Mouse (Mus musculus) heart, embryonic 12.5 days (tissue): ENCODE measurements around the gene Zfp27. TPM values are rescaled to one million over a fixed set of nuclear protein-coding genes. Genes with fewer than 3 reads are reported as not detected.
"Not testable (repeated sequence)": the region's sequence is repeated elsewhere in the genome, so short reads cannot be mapped to it uniquely, and the experiment has no call there.

Source experiments
- ATAC-seq: fragments of 200-750 bp; cut with Nextera tagmentation; 2 replicates; pipeline ENCODE4 v1.8.0; 2017; ENCODE audit warnings: moderate TSS enrichment, moderate library complexity; ENCODE audit not compliant: insufficient number of reproducible peaks, low FRiP score
- H3K27ac ChIP-seq: fragments of 300-500 bp; sonication (generic); 2 replicates; pipeline ENCODE4 v1.5.1; 2016; ENCODE audit warnings: mild to moderate bottlenecking, moderate library complexity; ENCODE audit not compliant: poor library complexity, severe bottlenecking
- H3K27me3 ChIP-seq: fragments of 300-500 bp; sonication (generic); replicated peaks from 2 replicates; pipeline ENCODE4 v1.6.1; 2016; ENCODE audit warnings: mild to moderate bottlenecking, moderate library complexity
- H3K36me3 ChIP-seq: fragments of 300-500 bp; sonication (generic); 2 replicates; pipeline ENCODE4 v1.6.1; 2016; ENCODE audit warnings: mild to moderate bottlenecking, moderate library complexity
- H3K4me1 ChIP-seq: fragments of 300-500 bp; sonication (generic); replicated peaks from 2 replicates; pipeline ENCODE4 v1.6.1; 2016; ENCODE audit warnings: mild to moderate bottlenecking
- H3K4me2 ChIP-seq: fragments of 300-500 bp; sonication (generic); 2 replicates; pipeline ENCODE4 v1.6.1; 2016; ENCODE audit warnings: mild to moderate bottlenecking, moderate library complexity
- H3K4me3 ChIP-seq: fragments of 300-500 bp; sonication (generic); 2 replicates; pipeline ENCODE4 v1.5.1; 2016; ENCODE audit warnings: mild to moderate bottlenecking
- H3K9ac ChIP-seq: fragments of 300-500 bp; sonication (generic); 2 replicates; pipeline ENCODE4 v1.6.1; 2016; ENCODE audit warnings: mild to moderate bottlenecking, moderate library complexity
- H3K9me3 ChIP-seq: fragments of 300-500 bp; sonication (generic); replicated peaks from 2 replicates; pipeline ENCODE4 v1.6.1; 2016; ENCODE audit warnings: mild to moderate bottlenecking, moderate library complexity
- WGBS: fragments of 180-500 bp; shearing (Covaris S2); methylation state at CpG from one replicate; pipeline ENCODE4 v1.1.7; 2016; 5-methylcytosine and 5-hydroxymethylcytosine counted together
- polyA plus RNA-seq: library from polyadenylated mRNA; unstranded; fragments of >200 nt; fragmentation: Nextera tagmentation; extraction: Ambion mirVana; gene quantifications from 2 replicates; pipeline ENCODE4 v1.2.1, GENCODE M21; 2016

Zfp27 gene
- polyA plus RNA-seq, 1 experiment from 2014 or later: 9.1 TPM

DNA sequence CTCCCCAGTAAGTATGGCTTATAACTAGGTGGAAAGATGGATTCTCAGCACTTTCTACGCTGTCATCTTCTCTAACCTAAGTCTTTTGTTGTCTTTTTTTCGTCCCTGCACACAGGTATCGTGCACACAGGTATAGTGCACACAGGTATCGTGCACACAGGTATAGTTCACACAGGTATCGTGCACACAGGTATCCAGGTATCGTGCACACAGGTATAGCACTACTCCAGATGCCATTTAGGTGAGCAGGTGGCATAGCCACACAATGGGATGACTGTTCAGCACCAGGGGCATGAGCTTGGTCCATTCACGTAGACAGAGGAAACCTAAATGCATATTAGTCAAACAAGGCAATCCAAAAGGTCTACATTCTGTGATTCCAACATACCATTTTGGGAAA lies 15.9 kb downstream of the Zfp27 start:
- Histone ChIP-seq H3K27me3 (no peaks in the 10 kb centered on the region), H3K9me3 (peaks cover 75% of the 10 kb centered on the region), H3K9ac (no peak overlapping the region), H3K27ac (no peak overlapping the region), H3K4me3 (no peak overlapping the region), H3K4me1 (no peaks in the 10 kb centered on the region), H3K4me2 (no peak overlapping the region), H3K36me3 (peaks cover 53% of the 10 kb centered on the region)
- WGBS: 92% methylated on average over 7 of the region's 7 CpGs
- ATAC-seq: no peak

DNA sequence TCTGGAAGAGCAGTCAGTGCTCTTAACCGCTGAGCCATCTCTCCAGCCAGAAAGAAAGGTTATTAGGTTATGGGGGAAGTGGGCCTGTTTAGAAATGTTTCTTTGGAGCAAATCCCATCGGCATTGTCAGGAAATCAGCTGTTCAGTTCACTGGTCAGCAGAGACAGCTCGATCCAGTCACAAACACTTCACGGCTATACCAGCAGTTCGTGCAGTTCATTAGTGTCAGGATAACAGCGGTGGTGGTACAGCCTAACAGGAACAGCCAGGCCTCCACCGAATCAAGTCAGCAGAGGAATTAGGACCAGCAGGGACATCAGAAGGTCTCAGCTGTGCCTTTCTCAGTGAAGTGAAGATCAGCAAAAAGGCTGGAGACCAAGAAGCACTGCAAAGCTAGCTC lies 25.5 kb downstream of the Zfp27 start:
- peaks cover 40% of the 10 kb centered on the region for H3K9me3 ChIP-seq
- H3K4me2 ChIP-seq: no peak overlapping the region
- H3K36me3 ChIP-seq: peaks cover 16% of the 10 kb centered on the region
- no peak overlapping the region for H3K4me3 ChIP-seq
- H3K4me1 ChIP-seq: no peaks in the 10 kb centered on the region
- no peak for ATAC-seq
- no peaks in the 10 kb centered on the region for H3K27me3 ChIP-seq
- 82% methylated on average over 7 of the region's 7 CpGs for WGBS
- no peak overlapping the region for H3K27ac ChIP-seq
- no peak overlapping the region for H3K9ac ChIP-seq

DNA sequence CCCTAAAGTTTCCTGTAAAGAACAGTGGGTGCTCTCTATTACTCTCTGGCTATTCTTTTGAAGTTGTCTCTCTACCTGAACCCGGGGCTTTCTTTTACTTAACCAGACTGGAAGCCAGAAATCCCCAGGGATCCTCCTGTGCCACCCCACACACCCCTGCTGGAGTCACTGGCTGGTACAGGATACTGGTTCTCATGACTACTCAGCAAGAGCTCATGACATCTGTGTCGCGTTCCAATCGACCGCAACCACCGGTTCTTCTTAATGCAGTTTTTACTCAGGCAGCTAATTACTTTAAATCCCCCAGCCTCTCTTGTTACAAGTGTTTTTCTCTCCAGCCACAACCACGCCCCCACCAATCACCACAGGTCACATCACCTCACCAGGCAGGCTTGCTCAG lies 26.3 kb downstream of the Zfp27 start:
- peaks cover 40% of the 10 kb centered on the region for H3K9me3 ChIP-seq
- no peak overlapping the region for H3K4me3 ChIP-seq
- 79% methylated on average over 7 of the region's 7 CpGs for WGBS
- no peak overlapping the region for H3K4me2 ChIP-seq
- no peaks in the 10 kb centered on the region for H3K4me1 ChIP-seq
- no peak overlapping the region for H3K27ac ChIP-seq
- H3K36me3 ChIP-seq: peaks cover 24% of the 10 kb centered on the region
- no peaks in the 10 kb centered on the region for H3K27me3 ChIP-seq
- no peak for ATAC-seq
- no peak overlapping the region for H3K9ac ChIP-seq

DNA sequence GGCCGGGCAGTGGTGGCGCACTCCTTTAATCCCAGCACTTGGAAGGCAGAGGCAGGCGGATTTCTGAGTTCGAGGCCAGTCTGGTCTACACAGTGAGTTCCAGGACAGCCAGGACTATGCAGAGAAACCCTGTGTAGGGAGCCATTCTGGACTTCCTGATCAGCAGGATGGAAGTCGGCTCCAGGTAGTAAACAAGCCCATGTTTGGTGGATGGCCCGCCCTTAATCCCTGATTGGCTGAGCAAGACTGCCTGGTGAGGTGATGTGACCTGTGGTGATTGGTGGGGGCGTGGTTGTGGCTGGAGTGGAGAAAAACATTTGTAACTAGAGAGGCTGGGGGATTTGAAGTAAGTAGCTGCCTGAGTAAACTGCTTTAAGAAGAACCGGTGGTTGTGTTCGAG lies 28.8 kb downstream of the Zfp27 start:
- H3K4me2 ChIP-seq, H3K4me1 ChIP-seq, H3K27ac ChIP-seq, ATAC-seq, H3K4me3 ChIP-seq, H3K27me3 ChIP-seq, H3K9ac ChIP-seq: not testable (repeated sequence)
- WGBS: 83% methylated on average over 9 of the region's 9 CpGs
- H3K9me3 ChIP-seq: peaks cover 33% of the 10 kb centered on the region
- H3K36me3 ChIP-seq: peaks cover 39% of the 10 kb centered on the region

DNA sequence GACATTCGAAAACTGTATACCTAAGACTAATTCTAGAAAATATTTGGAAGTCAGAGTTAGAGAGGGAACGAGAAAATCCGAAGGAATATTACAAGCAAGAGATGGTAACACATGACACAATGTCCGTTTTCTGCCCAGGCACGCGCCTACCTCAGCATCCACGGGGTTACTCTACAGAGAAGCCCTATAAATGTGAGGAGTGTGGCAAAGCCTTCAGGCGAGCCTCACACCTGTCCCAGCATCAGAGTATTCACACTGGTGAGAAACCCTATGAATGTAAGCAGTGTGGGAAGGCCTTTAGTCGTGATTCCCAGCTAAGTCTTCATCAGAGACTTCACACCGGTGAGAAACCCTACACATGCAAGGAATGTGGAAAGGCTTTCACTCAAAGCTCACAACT lies 32.1 kb downstream of the Zfp27 start:
- no peak for ATAC-seq
- no peaks in the 10 kb centered on the region for H3K27me3 ChIP-seq
- no peak overlapping the region for H3K27ac ChIP-seq
- peaks cover 49% of the 10 kb centered on the region for H3K9me3 ChIP-seq
- H3K36me3 ChIP-seq: peaks cover 48% of the 10 kb centered on the region
- no peak overlapping the region for H3K4me3 ChIP-seq
- 87% methylated on average over 10 of the region's 10 CpGs for WGBS
- no peaks in the 10 kb centered on the region for H3K4me1 ChIP-seq
- H3K9ac ChIP-seq: no peak overlapping the region
- H3K4me2 ChIP-seq: no peak overlapping the region

DNA sequence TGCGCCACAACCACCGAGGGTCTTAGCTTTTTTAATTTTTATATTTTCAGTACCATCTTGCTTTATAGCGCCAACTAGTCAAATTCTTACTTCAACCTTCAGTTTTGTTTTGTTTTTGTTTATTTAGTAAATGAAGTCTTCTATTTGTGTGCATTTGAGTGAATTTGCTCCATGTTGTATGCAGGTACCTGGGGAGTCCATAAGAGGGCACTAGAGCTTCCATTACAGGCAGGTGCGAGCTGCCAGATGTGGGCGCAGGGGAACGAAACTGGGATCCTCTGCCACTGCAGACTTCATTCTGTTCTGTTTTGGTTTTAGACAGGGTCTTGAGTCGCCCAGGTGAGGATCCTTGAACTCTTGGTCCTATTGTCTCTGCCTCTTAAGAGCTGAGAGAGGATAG lies 44.7 kb downstream of the Zfp27 start:
- H3K36me3 ChIP-seq: peaks cover 7% of the 10 kb centered on the region; the same call in 1 of the 2 replicates
- WGBS: 88% methylated on average over 7 of the region's 7 CpGs
- H3K9ac ChIP-seq: no peak overlapping the region
- H3K9me3 ChIP-seq: peaks cover 6% of the 10 kb centered on the region; the same call in 1 of the 2 replicates
- H3K4me3 ChIP-seq: no peak overlapping the region
- H3K4me2 ChIP-seq: no peak overlapping the region
- no peaks in the 10 kb centered on the region for H3K27me3 ChIP-seq
- no peak overlapping the region for H3K27ac ChIP-seq
- peaks cover 6% of the 10 kb centered on the region for H3K4me1 ChIP-seq
- no peak for ATAC-seq

DNA sequence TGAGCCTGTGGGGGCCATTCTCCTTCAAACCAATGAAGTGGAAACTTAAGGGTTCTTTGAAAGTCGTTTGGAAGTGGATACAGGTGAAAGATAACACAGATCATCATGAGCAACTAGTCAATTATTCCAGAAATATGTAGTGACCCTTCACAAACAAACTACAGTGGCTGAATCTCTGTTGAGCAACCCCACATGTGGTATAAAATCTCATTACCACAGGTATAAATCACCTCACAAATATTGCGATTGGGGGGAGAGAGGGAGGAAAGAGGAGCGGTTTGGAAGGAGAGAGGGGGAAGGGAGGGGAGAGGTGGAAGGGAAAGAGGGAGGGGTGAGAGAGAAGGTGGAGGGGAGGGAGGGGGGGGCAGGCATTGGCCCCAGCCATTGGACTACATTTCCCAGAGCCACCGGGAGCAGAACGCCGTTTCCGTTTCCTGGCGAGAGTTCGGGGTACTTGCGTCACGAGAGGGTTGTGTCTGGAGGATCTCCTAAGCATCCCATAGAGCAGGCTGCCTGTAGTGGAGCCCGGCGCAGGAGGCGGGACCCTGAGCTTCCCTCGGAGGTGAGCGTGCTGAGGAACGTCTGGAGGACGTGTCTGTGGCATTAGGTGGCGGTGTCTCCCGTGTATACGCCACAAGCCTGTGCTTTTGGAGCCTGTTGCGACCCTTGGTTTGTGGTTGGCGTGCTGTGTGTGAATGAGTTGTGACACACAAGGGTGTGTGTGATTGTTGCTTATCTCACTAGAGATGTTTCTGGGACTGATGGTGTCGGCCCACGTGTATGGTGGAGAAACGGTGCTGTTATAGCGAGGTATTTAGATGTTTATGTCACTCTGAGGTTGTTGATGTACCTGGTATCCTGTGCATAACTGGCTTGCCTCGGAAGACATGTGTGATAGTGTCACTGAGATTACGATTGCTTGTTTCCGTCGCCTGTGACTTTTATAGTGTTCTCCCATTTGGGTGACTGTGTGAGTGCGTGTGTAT lies 46.5 kb downstream of the Zfp27 start, which contains the start of gene Zfp420:
Zfp420 (plus strand) TSS at position 448 of the 986 bp plus-strand sequence.
- H3K9ac ChIP-seq: peak within 1 kb of the TSS; percentile 68
- H3K4me2 ChIP-seq: peak within 1 kb of the TSS; percentile 88
- H3K27me3 ChIP-seq: no peaks in the 10 kb centered on the region
- peaks cover 6% of the 10 kb centered on the region for H3K4me1 ChIP-seq
- H3K36me3 ChIP-seq: peaks cover 7% of the 10 kb centered on the region; the same call in 1 of the 2 replicates
- ATAC-seq: peak; percentile 97
- peak within 1 kb of the TSS; percentile 61 for H3K4me3 ChIP-seq
- WGBS: 6% methylated on average over 32 of the region's 32 CpGs
- H3K27ac ChIP-seq: peak within 1 kb of the TSS; percentile 5; the same call in 1 of the 2 replicates
- peaks cover 6% of the 10 kb centered on the region; the same call in 1 of the 2 replicates for H3K9me3 ChIP-seq

DNA sequence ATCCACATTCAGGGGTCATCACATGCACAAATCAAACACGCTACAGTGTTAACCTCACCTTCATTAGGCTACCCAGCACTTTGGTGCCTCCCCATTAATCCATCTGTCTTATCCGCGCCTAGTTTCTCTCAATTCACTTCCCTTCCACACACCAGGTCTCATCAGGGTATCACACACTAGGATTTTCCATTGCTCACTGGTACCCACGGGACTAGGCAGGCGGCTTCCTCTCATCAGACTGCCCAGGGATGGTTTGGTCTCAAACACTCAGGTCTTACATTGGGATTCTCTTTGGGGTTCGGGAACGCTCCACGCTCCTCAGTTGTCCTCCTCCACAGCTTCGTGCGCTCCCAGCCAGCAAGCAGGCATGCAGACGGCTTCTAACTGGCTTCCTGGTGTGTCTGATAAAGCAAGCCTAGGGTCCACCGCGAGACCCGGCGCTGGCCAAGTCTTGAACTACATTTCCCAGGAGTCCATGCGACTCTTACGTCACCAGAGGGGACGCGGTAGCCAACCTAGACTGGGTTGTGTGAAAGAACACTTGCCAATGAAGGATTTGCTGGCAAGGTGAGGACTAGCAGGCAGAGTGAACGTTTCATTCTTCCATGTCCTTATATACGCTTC lies 53.0 kb downstream of the Zfp27 start, which contains the start of gene Zfp940:
Zfp940 (minus strand) TSS at position 451 of the 624 bp plus-strand sequence.
- Histone ChIP-seq H3K27me3 (no peaks in the 10 kb centered on the region), H3K4me3 (peak within 1 kb of the TSS; percentile 66), H3K9me3 (peaks cover 7% of the 10 kb centered on the region; the same call in 1 of the 2 replicates), H3K4me1 (peaks cover 5% of the 10 kb centered on the region; the same call in 1 of the 2 replicates), H3K36me3 (peaks cover 13% of the 10 kb centered on the region; the same call in 1 of the 2 replicates), H3K27ac (peak within 1 kb of the TSS; percentile 41; the same call in 1 of the 2 replicates), H3K4me2 (peak within 1 kb of the TSS; percentile 92), H3K9ac (peak within 1 kb of the TSS; percentile 65)
- ATAC-seq: peak; percentile 96
- 2% methylated on average over 21 of the region's 21 CpGs for WGBS

DNA sequence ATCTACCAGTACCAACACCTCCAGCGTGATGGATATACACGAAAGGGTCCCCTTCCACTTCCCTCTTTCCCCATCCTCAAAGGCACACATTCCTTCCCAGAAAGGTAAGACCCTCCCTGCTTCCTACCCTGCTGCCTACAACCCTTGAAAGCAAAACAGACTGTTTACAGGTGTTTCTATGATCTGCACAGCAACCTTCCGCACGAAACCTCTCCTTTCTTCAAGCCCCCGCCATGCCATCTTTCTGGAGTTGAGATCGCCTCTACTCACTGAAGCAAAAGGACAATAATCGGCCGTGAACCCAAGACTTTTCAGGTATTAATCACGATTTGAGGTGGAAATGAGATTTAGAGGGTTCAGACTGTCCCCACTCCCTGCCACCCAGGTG lies 53.5 kb downstream of the Zfp27 start:
- no peaks in the 10 kb centered on the region for H3K27me3 ChIP-seq
- peaks cover 5% of the 10 kb centered on the region; the same call in 1 of the 2 replicates for H3K4me1 ChIP-seq
- peak overlapping the region; percentile 66 for H3K4me3 ChIP-seq
- H3K9me3 ChIP-seq: 0 out of 2 replicates have a peak, but pooled peaks cover 6% of the 10 kb centered on the region
- H3K27ac ChIP-seq: no peak overlapping the region
- WGBS: 50% methylated on average over 9 of the region's 9 CpGs
- peak overlapping the region; percentile 65 for H3K9ac ChIP-seq
- no peak for ATAC-seq
- peak overlapping the region; percentile 92 for H3K4me2 ChIP-seq
- peaks cover 14% of the 10 kb centered on the region; the same call in 1 of the 2 replicates for H3K36me3 ChIP-seq

DNA sequence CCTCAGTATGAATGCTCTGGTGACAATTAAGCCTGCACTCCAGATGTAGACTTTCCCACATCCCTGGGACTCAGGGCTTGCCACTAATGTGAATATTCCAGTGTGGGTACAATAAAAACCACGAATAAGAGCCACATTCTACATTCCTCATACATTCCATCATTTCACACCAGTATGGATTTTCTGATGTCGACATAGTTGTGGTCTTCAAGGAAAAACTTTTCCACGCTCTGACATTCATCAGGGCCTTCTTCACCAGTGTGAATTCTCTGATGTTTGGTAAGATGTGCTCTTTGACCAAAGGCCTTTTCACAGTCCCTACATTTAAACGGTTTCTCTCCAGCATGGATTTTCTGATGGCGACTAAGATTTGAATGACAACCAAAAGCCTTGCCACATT lies 61.8 kb downstream of the Zfp27 start:
- Histone ChIP-seq H3K27ac (no peak overlapping the region), H3K4me3 (no peak overlapping the region), H3K4me2 (no peak overlapping the region), H3K9ac (no peak overlapping the region), H3K9me3 (no peaks in the 10 kb centered on the region), H3K36me3 (peaks cover 36% of the 10 kb centered on the region), H3K27me3 (no peaks in the 10 kb centered on the region), H3K4me1 (no peaks in the 10 kb centered on the region)
- WGBS: 85% methylated on average over 5 of the region's 5 CpGs
- ATAC-seq: no peak
